Mouse (Mus musculus) midbrain, embryonic 15.5 days (tissue): ENCODE results near the gene Zfp423. TPM values are rescaled to one million over a fixed set of nuclear protein-coding genes. Genes with fewer than 3 reads are reported as not detected.
A peak's percentile ranks its signal among the peaks of the same experiment; 100 is the strongest.

ENCODE experiments used
- ATAC-seq: fragments of 200-750 bp; cut with Nextera tagmentation; replicated peaks from 2 replicates; pipeline ENCODE4 v1.8.0; 2017; ENCODE audit warnings: moderate TSS enrichment
- H3K27ac ChIP-seq: fragments of 300-500 bp; sonication (generic); 2 replicates; pipeline ENCODE4 v1.5.1; 2015; ENCODE audit warnings: mild to moderate bottlenecking, inconsistent platforms
- H3K27me3 ChIP-seq: fragments of 300-500 bp; sonication (generic); replicated peaks from 2 replicates; pipeline ENCODE4 v1.6.1; 2015; ENCODE audit warnings: inconsistent platforms
- H3K36me3 ChIP-seq: fragments of 300-500 bp; sonication (generic); replicated peaks from 2 replicates; pipeline ENCODE4 v1.6.1; 2015; ENCODE audit warnings: inconsistent platforms
- H3K4me1 ChIP-seq: fragments of 300-500 bp; sonication (generic); 2 replicates; pipeline ENCODE4 v1.6.1; 2015; ENCODE audit warnings: inconsistent platforms
- H3K4me2 ChIP-seq: fragments of 300-500 bp; sonication (generic); 2 replicates; pipeline ENCODE4 v1.6.1; 2015; ENCODE audit warnings: inconsistent platforms, mild to moderate bottlenecking, moderate library complexity
- H3K4me3 ChIP-seq: fragments of 300-500 bp; sonication (generic); 2 replicates; pipeline ENCODE4 v1.5.1; 2015; ENCODE audit warnings: mild to moderate bottlenecking, inconsistent platforms
- H3K9ac ChIP-seq: fragments of 300-500 bp; sonication (generic); 2 replicates; pipeline ENCODE4 v1.6.1; 2015; ENCODE audit warnings: mild to moderate bottlenecking, inconsistent platforms
- H3K9me3 ChIP-seq: fragments of 300-500 bp; sonication (generic); 2 replicates; pipeline ENCODE4 v1.6.1; 2016; ENCODE audit warnings: inconsistent platforms
- WGBS: fragments of 180-500 bp; shearing (Covaris S2); methylation state at CpG from one replicate; pipeline ENCODE4 v1.1.7; 2015; ENCODE audit warnings: mixed read lengths; 5-methylcytosine and 5-hydroxymethylcytosine counted together
- polyA plus RNA-seq: library from polyadenylated mRNA; unstranded; fragments of >200 nt; fragmentation: Nextera tagmentation; extraction: Ambion mirVana; gene quantifications from 2 replicates; pipeline ENCODE4 v1.2.1, GENCODE M21; 2015

The Zfp423 gene
- polyA plus RNA-seq, 1 experiment from 2014 or later, result 35.7 TPM

- H3K9ac ChIP-seq, result no peak overlapping the region
- H3K4me2 ChIP-seq, result no peak overlapping the region
- H3K27me3 ChIP-seq, result no peaks in the 10 kb centered on the region
- H3K4me1 ChIP-seq, result peaks cover 16% of the 10 kb centered on the region
- H3K4me3 ChIP-seq, result no peak overlapping the region
- no peaks in the 10 kb centered on the region for H3K9me3 ChIP-seq
- no peak overlapping the region for H3K27ac ChIP-seq
- no peak for ATAC-seq
- no peaks in the 10 kb centered on the region for H3K36me3 ChIP-seq
- WGBS, result 64% methylated on average over 2 of the region's 2 CpGs
Measured at GRCm38 (mm10) chr8:87881088-87881487, 78.3 kb downstream of the Zfp423 start.

GRCm38 (mm10) chr8:87875852-87876251 is 83.5 kb downstream of the Zfp423 start:
- Histone ChIP-seq H3K9ac (no peak overlapping the region), H3K9me3 (no peaks in the 10 kb centered on the region), H3K27me3 (no peaks in the 10 kb centered on the region), H3K27ac (no peak overlapping the region), H3K36me3 (no peaks in the 10 kb centered on the region), H3K4me1 (peaks cover 53% of the 10 kb centered on the region), H3K4me3 (no peak overlapping the region), H3K4me2 (no peak overlapping the region)
- whole genome bisulfite sequencing, result 81% methylated on average over 6 of the region's 6 CpGs
- ATAC-seq, result no peak

GRCm38 (mm10) chr8:87875452-87875851 is 83.9 kb downstream of the Zfp423 start:
- H3K4me1 ChIP-seq, result peaks cover 49% of the 10 kb centered on the region
- no peaks in the 10 kb centered on the region for H3K27me3 ChIP-seq
- H3K36me3 ChIP-seq, result no peaks in the 10 kb centered on the region
- no peak overlapping the region for H3K9ac ChIP-seq
- H3K4me2 ChIP-seq, result no peak overlapping the region
- ATAC-seq, result no peak; the same call in 1 of the 2 replicates
- H3K27ac ChIP-seq, result peak overlapping the region; percentile 22; the same call in 1 of the 2 replicates
- H3K9me3 ChIP-seq, result no peaks in the 10 kb centered on the region
- 31% methylated on average over 10 of the region's 10 CpGs for WGBS
- no peak overlapping the region for H3K4me3 ChIP-seq

GRCm38 (mm10) chr8:87872987-87873550 is 86.3 kb downstream of the Zfp423 start:
- no peak for ATAC-seq
- no peaks in the 10 kb centered on the region for H3K27me3 ChIP-seq
- WGBS, result 32% methylated on average over 14 of the region's 14 CpGs
- H3K4me3 ChIP-seq, result no peak overlapping the region
- H3K4me2 ChIP-seq, result peak overlapping the region; percentile 19; the same call in 1 of the 2 replicates
- peak overlapping the region; percentile 53 for H3K27ac ChIP-seq
- H3K9me3 ChIP-seq, result no peaks in the 10 kb centered on the region
- no peaks in the 10 kb centered on the region for H3K36me3 ChIP-seq
- no peak overlapping the region for H3K9ac ChIP-seq
- peaks cover 44% of the 10 kb centered on the region for H3K4me1 ChIP-seq

- H3K4me1 ChIP-seq, result peaks cover 44% of the 10 kb centered on the region
- H3K4me2 ChIP-seq, result no peak overlapping the region
- no peak overlapping the region for H3K4me3 ChIP-seq
- H3K27ac ChIP-seq, result peak overlapping the region; percentile 4; the same call in 1 of the 2 replicates
- ATAC-seq, result no peak
- H3K36me3 ChIP-seq, result no peaks in the 10 kb centered on the region
- H3K9ac ChIP-seq, result no peak overlapping the region
- H3K27me3 ChIP-seq, result no peaks in the 10 kb centered on the region
- WGBS, result 64% methylated on average over 6 of the region's 6 CpGs
- no peaks in the 10 kb centered on the region for H3K9me3 ChIP-seq
Measured at GRCm38 (mm10) chr8:87872356-87872930, 87.0 kb downstream of the Zfp423 start.

GRCm38 (mm10) chr8:87866586-87866985 is 92.8 kb downstream of the Zfp423 start:
- Histone ChIP-seq H3K9me3 (no peaks in the 10 kb centered on the region), H3K4me2 (no peak overlapping the region), H3K36me3 (no peaks in the 10 kb centered on the region), H3K27ac (no peak overlapping the region), H3K4me1 (peaks cover 14% of the 10 kb centered on the region), H3K4me3 (no peak overlapping the region), H3K9ac (no peak overlapping the region), H3K27me3 (no peaks in the 10 kb centered on the region)
- WGBS, result 69% methylated on average over 6 of the region's 6 CpGs
- ATAC-seq, result no peak

- Histone ChIP-seq H3K27me3 (no peaks in the 10 kb centered on the region), H3K4me3 (no peak overlapping the region), H3K4me2 (no peak overlapping the region), H3K4me1 (peaks cover 34% of the 10 kb centered on the region), H3K36me3 (no peaks in the 10 kb centered on the region), H3K9ac (no peak overlapping the region), H3K27ac (no peak overlapping the region), H3K9me3 (no peaks in the 10 kb centered on the region)
- 72% methylated on average over 8 of the region's 8 CpGs for WGBS
- ATAC-seq, result no peak
Measured at GRCm38 (mm10) chr8:87864236-87864635, 95.2 kb downstream of the Zfp423 start.

GRCm38 (mm10) chr8:87863128-87863527 is 96.3 kb downstream of the Zfp423 start:
- Histone ChIP-seq H3K27me3 (no peaks in the 10 kb centered on the region), H3K4me2 (no peak overlapping the region), H3K27ac (no peak overlapping the region), H3K9me3 (no peaks in the 10 kb centered on the region), H3K4me3 (no peak overlapping the region), H3K4me1 (peaks cover 40% of the 10 kb centered on the region), H3K9ac (no peak overlapping the region), H3K36me3 (no peaks in the 10 kb centered on the region)
- WGBS, result 87% methylated on average over 8 of the region's 8 CpGs
- ATAC-seq, result no peak

GRCm38 (mm10) chr8:87861718-87862117 is 97.7 kb downstream of the Zfp423 start:
- Histone ChIP-seq H3K36me3 (no peaks in the 10 kb centered on the region), H3K27ac (no peak overlapping the region), H3K9me3 (no peaks in the 10 kb centered on the region), H3K9ac (no peak overlapping the region), H3K4me3 (no peak overlapping the region), H3K27me3 (no peaks in the 10 kb centered on the region), H3K4me2 (no peak overlapping the region), H3K4me1 (peaks cover 36% of the 10 kb centered on the region)
- 32% methylated on average over 5 of the region's 5 CpGs for WGBS
- no peak for ATAC-seq

- no peak for ATAC-seq
- no peak overlapping the region for H3K9ac ChIP-seq
- peaks cover 33% of the 10 kb centered on the region for H3K4me1 ChIP-seq
- H3K4me2 ChIP-seq, result no peak overlapping the region
- WGBS, result 39% methylated on average over 6 of the region's 6 CpGs
- no peaks in the 10 kb centered on the region for H3K9me3 ChIP-seq
- no peak overlapping the region for H3K4me3 ChIP-seq
- H3K27me3 ChIP-seq, result no peaks in the 10 kb centered on the region
- no peak overlapping the region for H3K27ac ChIP-seq
- H3K36me3 ChIP-seq, result no peaks in the 10 kb centered on the region
Measured at GRCm38 (mm10) chr8:87860905-87861304, 98.5 kb downstream of the Zfp423 start.

- peaks cover 7% of the 10 kb centered on the region; the same call in 1 of the 2 replicates for H3K4me1 ChIP-seq
- 83% methylated on average over 3 of the region's 3 CpGs for WGBS
- H3K4me2 ChIP-seq, result no peak overlapping the region
- no peak overlapping the region for H3K9ac ChIP-seq
- no peaks in the 10 kb centered on the region for H3K9me3 ChIP-seq
- no peak for ATAC-seq
- no peaks in the 10 kb centered on the region for H3K27me3 ChIP-seq
- no peak overlapping the region for H3K27ac ChIP-seq
- no peaks in the 10 kb centered on the region for H3K36me3 ChIP-seq
- H3K4me3 ChIP-seq, result no peak overlapping the region
Measured at GRCm38 (mm10) chr8:87851871-87852270, 107.5 kb downstream of the Zfp423 start.

GRCm38 (mm10) chr8:87851380-87851779 is 108.0 kb downstream of the Zfp423 start:
- Histone ChIP-seq H3K9me3 (no peaks in the 10 kb centered on the region), H3K4me3 (no peak overlapping the region), H3K4me1 (peaks cover 7% of the 10 kb centered on the region; the same call in 1 of the 2 replicates), H3K27ac (no peak overlapping the region), H3K9ac (no peak overlapping the region), H3K4me2 (no peak overlapping the region), H3K36me3 (no peaks in the 10 kb centered on the region), H3K27me3 (no peaks in the 10 kb centered on the region)
- ATAC-seq, result no peak
- WGBS, result 89% methylated on average over 5 of the region's 5 CpGs

- no peak overlapping the region for H3K4me2 ChIP-seq
- H3K4me1 ChIP-seq, result peaks cover 7% of the 10 kb centered on the region; the same call in 1 of the 2 replicates
- no peaks in the 10 kb centered on the region for H3K36me3 ChIP-seq
- WGBS, result 97% methylated on average over 5 of the region's 5 CpGs
- no peaks in the 10 kb centered on the region for H3K9me3 ChIP-seq
- H3K9ac ChIP-seq, result no peak overlapping the region
- no peaks in the 10 kb centered on the region for H3K27me3 ChIP-seq
- no peak overlapping the region for H3K27ac ChIP-seq
- ATAC-seq, result no peak
- no peak overlapping the region for H3K4me3 ChIP-seq
Measured at GRCm38 (mm10) chr8:87848836-87849235, 110.6 kb downstream of the Zfp423 start.
